Mouse (Mus musculus) brain, embryonic 14.5 days (tissue): ENCODE data around the gene Il4i1.

Experiments
- CTCF ChIP-seq: fragments of 200-500 bp; IDR thresholded peaks from 2 replicates; pipeline ENCODE4 v1.5.1; 2012; ENCODE audit warnings: inconsistent platforms, mild to moderate bottlenecking, moderate library complexity, borderline replicate concordance; ENCODE audit not compliant: insufficient read depth, insufficient read length; ENCODE audit errors: extremely low read depth
- POLR2A ChIP-seq: fragments of 200-500 bp; IDR thresholded peaks from 2 replicates; pipeline ENCODE4 v1.6.1; 2012; ENCODE audit warnings: mild to moderate bottlenecking, inconsistent platforms, borderline replicate concordance; ENCODE audit not compliant: poor library complexity, insufficient read depth, insufficient read length, severe bottlenecking; ENCODE audit errors: extremely low read depth

DNA sequence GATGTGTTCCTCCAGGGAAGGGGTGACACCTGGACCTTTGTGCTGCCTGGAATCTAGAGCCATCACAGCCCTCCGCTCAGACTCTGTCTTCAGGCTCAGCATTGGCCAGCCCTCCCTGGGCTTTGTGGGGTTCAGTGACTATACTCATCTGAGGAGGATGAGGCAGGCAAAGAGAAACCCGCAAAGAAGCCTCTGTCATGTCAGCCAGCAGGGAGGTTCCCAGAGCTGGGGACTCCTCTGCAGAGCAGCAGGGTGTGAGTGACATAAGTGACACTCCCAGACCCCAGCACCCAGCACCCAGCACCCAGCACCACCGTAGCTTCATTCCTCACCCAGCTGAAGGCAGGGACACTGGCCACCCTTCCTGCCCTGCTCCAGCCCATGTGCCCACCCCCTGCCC, 26.7 kb upstream of the Il4i1 start:
- TF ChIP-seq CTCF (no peak), POLR2A (no peak)
